Mouse (Mus musculus): ENCODE measurements around the gene 2610301B20Rik. TPM values are rescaled to one million over a fixed set of nuclear protein-coding genes. Genes with fewer than 3 reads are reported as not detected.

Gene 2610301B20Rik
- polyA plus RNA-seq, 1 experiment, result 7.0 TPM

- Histone ChIP-seq H3K36me3 (ENCODE audit: control insufficient read depth, insufficient read depth, low read length) (no peaks in the 10 kb centered on the region), H3K27ac (ENCODE audit: insufficient read depth, low read depth, low read length) (no peak overlapping the region), H3K4me1 (ENCODE audit: control insufficient read depth, insufficient read depth, low read length) (peaks cover 15% of the 10 kb centered on the region), H3K27me3 (replicated peaks; ENCODE audit: control insufficient read depth, insufficient read depth, low read length) (no peaks in the 10 kb centered on the region), H3K4me3 (ENCODE audit: insufficient read depth, low read depth, low read length) (no peak overlapping the region)
- no peak for DNase-seq
- TF ChIP-seq CTCF (conservative IDR thresholded peaks at IDR 0.05; ENCODE audit: insufficient read depth, insufficient read length, low read depth, low read length) (no peak), POLR2A (IDR thresholded peaks at IDR 0.05; ENCODE audit: low read depth, low read length) (no peak)
- 91% methylated on average over 3 of the region's 3 CpGs for WGBS
Measured at GRCm38 (mm10) chr4:10919530-10919929, 45.2 kb downstream of the 2610301B20Rik start.

- WGBS, result 87% methylated on average over 6 of the region's 6 CpGs
- no peak overlapping the region for H3K27ac ChIP-seq (ENCODE audit: insufficient read depth, low read depth, low read length)
- peaks cover 19% of the 10 kb centered on the region for H3K4me1 ChIP-seq (ENCODE audit: control insufficient read depth, insufficient read depth, low read length)
- no peak overlapping the region for H3K4me3 ChIP-seq (ENCODE audit: insufficient read depth, low read depth, low read length)
- TF ChIP-seq CTCF (conservative IDR thresholded peaks at IDR 0.05; ENCODE audit: insufficient read depth, insufficient read length, low read depth, low read length) (no peak), POLR2A (IDR thresholded peaks at IDR 0.05; ENCODE audit: low read depth, low read length) (no peak)
- H3K27me3 ChIP-seq (replicated peaks; ENCODE audit: control insufficient read depth, insufficient read depth, low read length), result no peaks in the 10 kb centered on the region
- H3K36me3 ChIP-seq (ENCODE audit: control insufficient read depth, insufficient read depth, low read length), result no peaks in the 10 kb centered on the region
- DNase-seq, result no peak
Measured at GRCm38 (mm10) chr4:10919987-10920386, 45.7 kb downstream of the 2610301B20Rik start.

GRCm38 (mm10) chr4:10920622-10921021 is 46.3 kb downstream of the 2610301B20Rik start:
- TF ChIP-seq POLR2A (IDR thresholded peaks at IDR 0.05; ENCODE audit: low read depth, low read length) (no peak), CTCF (conservative IDR thresholded peaks at IDR 0.05; ENCODE audit: insufficient read depth, insufficient read length, low read depth, low read length) (no peak)
- no peak overlapping the region for H3K4me3 ChIP-seq (ENCODE audit: insufficient read depth, low read depth, low read length)
- no peak overlapping the region for H3K27ac ChIP-seq (ENCODE audit: insufficient read depth, low read depth, low read length)
- no peaks in the 10 kb centered on the region for H3K27me3 ChIP-seq (replicated peaks; ENCODE audit: control insufficient read depth, insufficient read depth, low read length)
- 96% methylated on average over 6 of the region's 6 CpGs for WGBS
- H3K4me1 ChIP-seq (ENCODE audit: control insufficient read depth, insufficient read depth, low read length), result peaks cover 19% of the 10 kb centered on the region
- no peaks in the 10 kb centered on the region for H3K36me3 ChIP-seq (ENCODE audit: control insufficient read depth, insufficient read depth, low read length)
- DNase-seq, result no peak

- H3K4me3 ChIP-seq (ENCODE audit: insufficient read depth, low read depth, low read length), result no peak overlapping the region
- no peaks in the 10 kb centered on the region for H3K27me3 ChIP-seq (replicated peaks; ENCODE audit: control insufficient read depth, insufficient read depth, low read length)
- peaks cover 23% of the 10 kb centered on the region for H3K4me1 ChIP-seq (ENCODE audit: control insufficient read depth, insufficient read depth, low read length)
- TF ChIP-seq CTCF (conservative IDR thresholded peaks at IDR 0.05; ENCODE audit: insufficient read depth, insufficient read length, low read depth, low read length), result no peak
- no peak for TF ChIP-seq POLR2A (IDR thresholded peaks at IDR 0.05; ENCODE audit: low read depth, low read length)
- H3K27ac ChIP-seq (ENCODE audit: insufficient read depth, low read depth, low read length), result peak overlapping the region; percentile 94
- H3K36me3 ChIP-seq (ENCODE audit: control insufficient read depth, insufficient read depth, low read length), result no peaks in the 10 kb centered on the region
- DNase-seq, result peak; percentile 83
- 15% methylated on average over 6 of the region's 6 CpGs for WGBS
Measured at GRCm38 (mm10) chr4:10923180-10923579, 48.9 kb downstream of the 2610301B20Rik start.

GRCm38 (mm10) chr4:10924140-10924539 is 49.8 kb downstream of the 2610301B20Rik start:
- Histone ChIP-seq H3K4me1 (ENCODE audit: control insufficient read depth, insufficient read depth, low read length) (peaks cover 21% of the 10 kb centered on the region), H3K36me3 (ENCODE audit: control insufficient read depth, insufficient read depth, low read length) (no peaks in the 10 kb centered on the region), H3K27me3 (replicated peaks; ENCODE audit: control insufficient read depth, insufficient read depth, low read length) (no peaks in the 10 kb centered on the region), H3K4me3 (ENCODE audit: insufficient read depth, low read depth, low read length) (no peak overlapping the region), H3K27ac (ENCODE audit: insufficient read depth, low read depth, low read length) (peak overlapping the region; percentile 99)
- 55% methylated on average over 2 of the region's 2 CpGs for WGBS
- DNase-seq, result peak; percentile 95
- TF ChIP-seq CTCF (conservative IDR thresholded peaks at IDR 0.05; ENCODE audit: insufficient read depth, insufficient read length, low read depth, low read length) (no peak), POLR2A (IDR thresholded peaks at IDR 0.05; ENCODE audit: low read depth, low read length) (no peak)

- H3K27ac ChIP-seq (ENCODE audit: insufficient read depth, low read depth, low read length), result peak overlapping the region; percentile 99
- H3K36me3 ChIP-seq (ENCODE audit: control insufficient read depth, insufficient read depth, low read length), result no peaks in the 10 kb centered on the region
- peaks cover 23% of the 10 kb centered on the region for H3K4me1 ChIP-seq (ENCODE audit: control insufficient read depth, insufficient read depth, low read length)
- TF ChIP-seq POLR2A (IDR thresholded peaks at IDR 0.05; ENCODE audit: low read depth, low read length) (no peak), CTCF (conservative IDR thresholded peaks at IDR 0.05; ENCODE audit: insufficient read depth, insufficient read length, low read depth, low read length) (no peak)
- WGBS, result 60% methylated on average over 5 of the region's 5 CpGs
- H3K27me3 ChIP-seq (replicated peaks; ENCODE audit: control insufficient read depth, insufficient read depth, low read length), result no peaks in the 10 kb centered on the region
- no peak for DNase-seq
- H3K4me3 ChIP-seq (ENCODE audit: insufficient read depth, low read depth, low read length), result no peak overlapping the region
Measured at GRCm38 (mm10) chr4:10924541-10924940, 50.2 kb downstream of the 2610301B20Rik start.

- TF ChIP-seq CTCF (conservative IDR thresholded peaks at IDR 0.05; ENCODE audit: insufficient read depth, insufficient read length, low read depth, low read length) (no peak), POLR2A (IDR thresholded peaks at IDR 0.05; ENCODE audit: low read depth, low read length) (no peak)
- Histone ChIP-seq H3K27ac (ENCODE audit: insufficient read depth, low read depth, low read length) (peak overlapping the region; percentile 19; the same call in 1 of the 2 replicates), H3K4me3 (ENCODE audit: insufficient read depth, low read depth, low read length) (no peak overlapping the region), H3K27me3 (replicated peaks; ENCODE audit: control insufficient read depth, insufficient read depth, low read length) (no peaks in the 10 kb centered on the region), H3K36me3 (ENCODE audit: control insufficient read depth, insufficient read depth, low read length) (no peaks in the 10 kb centered on the region), H3K4me1 (ENCODE audit: control insufficient read depth, insufficient read depth, low read length) (peaks cover 36% of the 10 kb centered on the region)
- 85% methylated on average over 4 of the region's 4 CpGs for WGBS
- DNase-seq, result no peak
Measured at GRCm38 (mm10) chr4:10926416-10926815, 52.1 kb downstream of the 2610301B20Rik start.
